Mouse (Mus musculus): ENCODE measurements around the gene Mfsd4b1. TPM values are rescaled to one million over a fixed set of nuclear protein-coding genes. Genes with fewer than 3 reads are reported as not detected.

Mfsd4b1 gene
- total RNA-seq (2014; fragmentation: Nextera tagmentation): not detected in 2 replicates
- total RNA-seq (2017): 0.13 TPM in 1 of 2 replicates, not detected in the other

DNA sequence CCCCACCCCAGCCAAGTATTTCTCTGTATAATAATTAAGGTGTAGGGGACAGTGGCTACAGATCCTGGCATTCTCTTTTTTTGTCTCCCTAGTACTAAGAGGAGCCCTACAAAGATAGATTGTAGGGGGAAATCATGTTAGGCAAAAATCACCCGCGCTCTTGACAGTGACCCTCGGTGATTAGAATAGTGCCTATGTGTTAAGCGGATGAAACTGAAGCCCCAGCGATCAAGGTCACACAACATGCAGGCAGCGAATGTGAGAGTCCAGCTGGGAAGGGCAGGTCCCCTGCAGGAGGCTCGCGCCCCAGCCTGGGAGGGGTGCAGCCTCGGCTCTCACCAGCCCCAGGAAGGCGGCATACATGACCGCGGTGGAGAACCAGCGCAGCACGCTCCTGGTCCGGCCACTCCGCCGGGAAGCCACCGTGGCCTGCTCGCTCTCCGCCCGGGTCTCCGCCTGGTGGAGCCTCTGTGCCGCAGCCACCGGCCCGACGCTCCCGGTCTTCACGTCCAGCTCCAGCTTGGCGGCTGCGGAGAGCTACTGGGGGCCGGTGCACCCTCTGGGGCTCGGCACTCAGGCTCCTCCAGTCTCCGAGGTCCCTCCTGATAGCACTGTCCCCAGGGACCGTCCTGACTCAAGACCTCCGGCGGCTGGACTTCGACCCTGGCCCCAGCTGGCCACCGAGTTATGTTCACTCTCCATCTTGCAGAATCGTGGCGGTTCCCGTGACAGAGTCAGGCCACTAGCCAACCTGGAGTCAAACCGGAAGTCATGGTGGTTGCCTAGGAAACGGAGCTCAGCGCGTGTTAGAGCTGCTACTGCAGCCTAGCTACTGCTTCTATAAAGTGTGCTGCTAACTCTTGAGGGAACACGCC is at the start of gene Mfsd4b1:
TSS of gene Mfsd4b1 (minus strand) at position 715 of the 875 bp plus-strand sequence.
- ATAC-seq (replicated peaks; ENCODE audit: poor library complexity, severe bottlenecking): peak; percentile 80

DNA sequence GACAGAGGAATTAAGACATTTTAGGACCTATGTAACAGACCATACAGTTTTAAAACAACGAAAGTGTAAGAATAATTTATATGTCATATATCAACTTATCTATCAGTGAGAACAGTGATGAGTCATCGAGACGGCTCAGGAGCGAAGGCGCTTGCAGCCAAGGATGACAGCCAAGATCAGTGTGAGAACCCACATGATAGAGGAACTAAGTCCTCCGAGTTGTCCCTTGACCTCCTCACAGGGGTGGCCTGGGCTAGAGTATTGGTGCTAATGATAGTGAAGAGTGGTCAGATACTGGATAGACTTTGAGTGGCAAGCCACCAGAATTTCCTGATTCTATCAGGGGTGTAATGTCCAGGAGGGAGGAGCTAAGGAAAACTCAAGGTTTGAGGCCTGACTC is 48.5 kb upstream of the Mfsd4b1 start:
- peak; percentile 66 for ATAC-seq (replicated peaks; ENCODE audit: poor library complexity, severe bottlenecking)

DNA sequence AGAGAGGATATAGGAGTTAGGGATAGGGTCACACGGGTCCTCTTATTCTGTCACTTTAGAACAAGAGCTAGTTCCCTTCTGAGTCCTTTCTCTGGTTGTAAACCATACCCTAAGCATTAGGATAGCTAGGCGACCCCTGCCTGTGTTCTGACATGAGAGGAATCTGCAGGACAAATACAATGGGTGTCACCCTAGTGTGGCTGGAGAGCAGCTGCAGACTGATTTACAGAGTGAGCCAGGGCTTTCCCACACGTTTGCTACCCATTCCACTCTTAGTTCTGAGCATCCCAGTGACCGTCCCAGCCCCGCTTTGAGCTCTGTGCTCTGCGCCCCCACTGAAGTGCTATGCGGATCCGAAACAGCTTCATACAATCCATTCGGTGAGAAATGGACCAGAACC is 45.6 kb upstream of the Mfsd4b1 start:
- ATAC-seq (replicated peaks; ENCODE audit: poor library complexity, severe bottlenecking): no peak

DNA sequence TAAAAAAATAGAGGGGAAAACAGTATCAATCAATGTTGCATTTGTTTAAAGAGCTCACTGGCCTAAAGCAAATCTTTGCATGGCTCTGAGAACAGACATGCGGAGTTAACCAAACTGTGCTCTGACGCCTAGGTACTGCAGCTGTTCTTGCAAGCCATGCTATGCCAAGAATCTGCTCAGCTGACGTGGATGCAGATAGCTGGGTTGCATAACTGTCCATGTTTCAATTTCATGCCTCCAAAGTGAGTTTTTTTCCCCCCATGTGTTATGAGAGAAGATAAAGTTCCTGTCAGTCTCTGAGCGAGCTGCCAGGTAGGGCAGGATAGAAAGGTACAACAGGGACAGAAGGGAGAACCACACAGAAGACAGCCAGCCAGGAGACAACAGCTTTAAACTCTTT is 44.2 kb upstream of the Mfsd4b1 start:
- ATAC-seq (replicated peaks; ENCODE audit: poor library complexity, severe bottlenecking): peak; percentile 51

DNA sequence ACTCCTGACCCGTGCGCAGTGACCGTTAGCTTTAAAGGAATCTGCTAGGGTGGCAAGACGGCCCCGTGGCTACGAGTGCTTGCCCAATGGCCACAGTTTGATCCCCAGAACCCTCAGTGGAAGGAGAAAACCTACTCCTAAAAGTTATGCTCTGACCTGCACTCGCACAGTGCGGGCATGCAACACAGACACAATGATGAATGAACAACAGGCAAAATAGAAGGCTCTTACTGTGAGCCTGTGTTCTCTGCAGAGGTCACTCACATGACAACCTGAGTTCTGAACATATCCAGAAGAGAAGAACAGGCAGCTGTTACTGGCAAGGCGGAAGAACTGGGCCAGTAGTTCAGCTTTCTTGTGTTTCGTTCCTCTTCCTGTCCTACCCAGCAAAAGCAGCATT is 43.5 kb upstream of the Mfsd4b1 start:
- peak; percentile 46 for ATAC-seq (replicated peaks; ENCODE audit: poor library complexity, severe bottlenecking)

DNA sequence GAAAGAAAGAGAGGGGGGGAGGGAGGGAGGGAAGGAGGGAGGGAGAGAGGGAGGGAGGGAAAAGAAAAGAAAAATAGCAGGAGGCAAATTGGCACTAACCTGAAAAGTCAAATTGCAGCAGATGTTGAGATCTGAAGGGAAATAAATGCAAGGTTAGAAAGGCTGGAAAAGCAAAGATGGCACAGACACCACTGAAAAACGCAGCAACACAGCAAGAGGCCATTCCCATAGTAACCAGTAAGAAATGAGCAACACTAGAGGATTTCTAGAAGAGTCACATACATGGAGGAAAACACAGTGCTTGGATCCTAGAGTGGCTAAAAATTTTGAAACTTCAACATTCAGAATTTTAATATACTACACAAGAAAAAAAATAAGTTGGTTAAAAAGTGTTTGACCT is 42.5 kb upstream of the Mfsd4b1 start:
- ATAC-seq (replicated peaks; ENCODE audit: poor library complexity, severe bottlenecking): no peak

DNA sequence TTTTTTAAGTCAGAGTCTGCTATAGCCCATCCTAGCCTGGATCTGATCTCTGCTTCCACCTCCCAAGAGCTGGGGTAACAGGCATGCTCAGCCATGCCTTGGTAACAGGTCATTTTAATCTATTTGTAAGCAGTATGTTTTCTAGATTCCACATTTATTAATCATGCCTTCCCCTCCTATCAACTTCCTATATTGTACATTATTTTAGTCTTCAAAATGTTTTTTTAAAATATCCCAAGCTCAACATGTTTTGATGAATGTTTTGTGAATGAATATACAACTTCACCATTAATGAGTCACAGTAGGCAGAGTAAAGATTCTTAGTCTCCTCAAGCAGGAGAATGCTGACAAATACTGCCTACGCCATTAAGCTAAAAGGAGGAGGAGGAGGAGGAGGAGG is 42.0 kb upstream of the Mfsd4b1 start:
- no peak for ATAC-seq (replicated peaks; ENCODE audit: poor library complexity, severe bottlenecking)

DNA sequence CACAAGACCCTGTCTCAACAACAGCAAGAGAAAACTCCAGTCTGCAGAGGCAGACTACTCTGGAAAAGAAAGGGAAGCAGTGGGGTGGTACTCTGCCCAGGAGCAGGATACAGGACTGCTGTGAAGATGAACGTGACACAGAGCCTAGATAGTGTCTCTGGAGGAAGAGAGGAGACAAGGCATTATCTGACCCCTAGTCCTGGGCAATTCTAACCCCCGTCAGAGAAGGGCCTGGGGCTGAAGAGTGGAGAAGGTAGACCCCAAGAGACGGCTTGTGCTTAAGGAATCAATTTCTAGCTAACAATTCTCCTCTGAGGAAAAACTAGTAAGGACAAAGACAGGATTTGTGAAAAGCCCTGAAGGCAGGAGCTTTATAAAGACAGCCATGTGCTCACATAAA is 40.3 kb upstream of the Mfsd4b1 start:
- no peak for ATAC-seq (replicated peaks; ENCODE audit: poor library complexity, severe bottlenecking)

DNA sequence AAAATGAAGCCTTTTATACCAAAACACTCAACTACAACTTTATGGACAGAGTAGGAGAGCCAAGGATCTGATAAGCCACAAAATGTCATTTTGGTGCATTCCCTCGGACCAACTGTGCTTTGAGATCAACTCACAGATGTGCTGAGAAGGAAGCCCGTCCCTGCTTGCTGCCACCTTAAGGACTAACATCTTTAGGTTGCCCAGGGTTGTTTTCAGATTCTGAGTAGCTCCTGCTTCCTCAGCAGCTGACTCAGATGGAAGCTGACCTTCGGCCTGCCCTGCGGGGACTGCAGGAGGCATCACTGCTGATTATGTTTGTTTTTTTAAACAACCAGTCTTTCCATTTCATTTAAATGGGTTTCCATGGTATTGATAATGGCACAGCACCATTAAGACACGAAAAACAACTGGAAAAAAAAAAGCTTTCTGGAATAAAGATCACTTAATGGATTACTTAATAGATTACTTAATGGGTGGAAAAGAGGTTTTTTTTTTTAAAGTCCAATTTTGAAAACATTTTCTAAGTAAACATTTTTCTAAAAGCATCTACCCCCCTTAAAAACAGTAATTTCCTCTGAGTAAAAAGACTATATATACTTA is 38.3 kb upstream of the Mfsd4b1 start:
- ATAC-seq (replicated peaks; ENCODE audit: poor library complexity, severe bottlenecking): no peak

DNA sequence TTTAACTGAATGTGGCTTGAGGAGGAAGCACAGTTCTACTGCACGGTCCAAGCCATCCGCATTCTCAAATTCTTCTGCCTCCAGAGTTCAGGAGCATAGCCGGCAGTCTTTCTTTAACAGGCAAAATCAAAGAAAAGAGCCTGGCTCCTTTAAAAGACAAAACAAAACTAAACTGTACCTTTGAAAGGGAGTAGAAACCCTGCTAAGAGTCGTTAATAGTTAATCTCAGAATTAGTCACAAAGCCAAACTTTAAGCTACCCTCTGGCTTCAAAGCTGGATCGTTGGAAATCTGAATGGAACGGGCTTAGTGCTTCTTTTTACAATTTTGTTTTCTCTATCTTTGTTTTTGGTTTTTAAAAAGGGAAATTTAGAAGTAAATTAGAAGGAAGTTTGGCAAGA is 37.7 kb upstream of the Mfsd4b1 start:
- no peak for ATAC-seq (replicated peaks; ENCODE audit: poor library complexity, severe bottlenecking)

DNA sequence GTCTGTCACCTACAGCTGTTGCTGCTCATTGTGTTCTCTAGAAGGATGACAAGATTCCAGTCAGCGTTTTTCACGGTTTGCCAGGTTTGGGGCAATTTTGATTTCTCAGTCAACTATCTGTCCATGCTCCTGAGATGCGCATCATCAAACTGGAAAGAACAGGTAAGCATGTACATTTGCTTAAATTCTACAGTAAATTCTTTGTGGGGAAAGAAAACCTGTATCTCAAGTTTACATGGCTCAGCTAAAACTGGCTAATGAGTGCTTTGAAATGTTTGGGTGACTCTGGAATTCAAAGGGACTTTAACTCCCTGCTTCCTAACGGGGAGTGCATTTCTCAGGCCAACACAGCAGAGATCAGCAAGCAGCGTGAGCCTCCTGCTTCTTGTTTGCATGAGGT is 36.9 kb upstream of the Mfsd4b1 start:
- ATAC-seq (replicated peaks; ENCODE audit: poor library complexity, severe bottlenecking): no peak

DNA sequence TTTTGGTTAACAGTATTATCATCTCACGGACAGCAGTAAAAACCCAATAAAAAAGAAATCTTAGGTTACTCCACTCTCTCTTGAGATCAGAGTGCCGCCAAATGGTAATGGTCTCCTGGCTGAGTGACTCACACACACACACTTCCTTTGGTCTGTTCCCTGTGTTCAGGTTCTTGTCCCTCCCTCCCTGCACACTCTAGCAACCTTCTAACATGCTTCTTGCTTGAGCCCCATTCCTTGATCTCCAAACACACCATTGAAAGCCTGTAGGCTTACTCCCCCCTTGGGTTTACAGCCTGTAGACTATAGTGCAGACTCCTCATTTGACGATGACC is 33.7 kb upstream of the Mfsd4b1 start:
- ATAC-seq (replicated peaks; ENCODE audit: poor library complexity, severe bottlenecking): peak; percentile 21; the same call in 1 of the 2 replicates

DNA sequence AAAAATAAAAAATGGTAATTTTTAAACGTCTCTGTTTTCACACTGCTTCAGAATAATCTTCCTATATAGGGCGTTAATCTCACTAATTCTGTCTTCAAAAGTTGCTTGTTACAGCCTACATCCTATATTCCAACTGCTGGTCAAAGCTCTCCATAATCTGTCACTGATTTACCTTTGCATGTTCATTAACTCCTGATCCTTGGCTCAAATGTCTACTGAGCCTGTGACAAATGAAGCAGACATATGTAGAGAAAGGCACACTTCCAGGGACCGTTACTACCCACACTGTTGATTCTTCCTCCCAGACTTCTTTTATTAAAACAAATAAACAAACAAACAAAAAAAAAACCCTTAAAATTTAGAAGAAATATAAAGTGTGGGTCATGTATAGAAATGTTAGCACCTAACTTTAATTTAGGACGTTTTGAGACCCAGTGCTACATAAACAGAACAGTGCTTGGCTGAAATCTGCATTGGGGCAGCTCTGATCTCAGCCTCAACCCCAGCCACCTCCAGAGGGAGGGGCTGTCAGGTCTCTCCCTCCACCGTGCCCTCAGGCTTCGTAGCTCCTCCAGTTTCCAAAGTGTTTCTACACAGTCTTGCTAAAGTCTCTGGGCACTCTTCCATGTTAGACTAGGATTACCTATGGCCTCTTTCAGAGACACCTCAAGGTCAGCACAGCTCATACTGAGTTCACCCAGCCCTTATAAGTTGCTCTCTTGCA is 33.2 kb upstream of the Mfsd4b1 start:
- ATAC-seq (replicated peaks; ENCODE audit: poor library complexity, severe bottlenecking): peak; percentile 57

DNA sequence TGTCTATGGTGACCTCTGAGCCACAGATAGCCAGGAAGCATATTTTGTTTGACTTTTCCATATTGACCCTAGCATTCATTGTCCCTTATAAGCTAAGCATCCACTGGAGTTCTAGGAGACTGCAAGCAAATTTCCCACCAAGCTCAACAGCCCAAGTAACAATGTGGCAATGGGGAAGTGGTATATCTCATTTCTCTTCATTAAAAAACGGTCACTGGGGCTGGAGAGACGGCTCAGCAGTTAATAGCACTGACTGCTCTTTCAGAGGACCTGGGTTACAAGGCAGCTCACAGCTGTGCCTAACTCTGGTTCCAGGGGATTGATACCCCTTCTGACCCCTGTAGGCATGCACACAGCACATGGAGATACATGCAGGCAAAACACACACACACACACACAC is 32.5 kb upstream of the Mfsd4b1 start:
- ATAC-seq (replicated peaks; ENCODE audit: poor library complexity, severe bottlenecking): peak; percentile 68

DNA sequence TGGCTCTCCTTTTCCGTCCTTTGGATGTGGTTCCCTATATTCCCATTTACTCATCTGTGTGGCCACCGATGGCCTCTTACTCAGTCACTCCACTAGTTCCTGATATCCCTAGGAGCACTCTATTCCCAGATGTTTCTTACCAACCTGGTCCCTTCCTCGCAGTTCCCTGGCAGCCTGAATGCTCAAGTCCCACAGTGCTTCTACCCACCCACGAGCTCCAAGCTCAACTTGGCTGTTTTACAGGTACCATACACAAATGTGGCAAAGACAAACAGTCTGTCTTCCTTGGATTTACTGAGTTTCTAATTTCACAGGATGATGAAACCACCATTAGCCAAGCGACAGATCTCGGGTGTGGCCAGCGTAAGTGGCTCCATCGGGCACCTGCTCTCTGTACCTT is 29.4 kb upstream of the Mfsd4b1 start:
- ATAC-seq (replicated peaks; ENCODE audit: poor library complexity, severe bottlenecking): no peak

DNA sequence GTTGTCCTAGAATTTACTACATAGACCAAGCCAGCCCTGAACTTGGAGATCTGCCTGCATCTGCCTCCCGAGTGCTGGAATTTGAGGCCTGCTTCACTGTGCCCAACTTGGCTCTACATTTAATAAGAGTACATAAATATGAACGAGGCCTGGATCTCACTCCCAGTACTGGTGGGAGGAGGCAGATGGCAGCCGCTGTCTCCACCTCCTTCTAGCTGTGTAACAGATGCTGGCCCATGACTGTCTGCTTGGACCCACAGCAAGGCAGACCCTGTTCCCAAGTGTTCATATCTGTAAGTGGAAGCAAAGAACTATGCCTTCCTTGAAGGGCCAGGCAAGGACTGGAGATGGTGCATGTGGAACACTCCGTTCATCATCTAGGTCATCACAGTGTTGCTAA is 28.8 kb upstream of the Mfsd4b1 start:
- no peak for ATAC-seq (replicated peaks; ENCODE audit: poor library complexity, severe bottlenecking)

DNA sequence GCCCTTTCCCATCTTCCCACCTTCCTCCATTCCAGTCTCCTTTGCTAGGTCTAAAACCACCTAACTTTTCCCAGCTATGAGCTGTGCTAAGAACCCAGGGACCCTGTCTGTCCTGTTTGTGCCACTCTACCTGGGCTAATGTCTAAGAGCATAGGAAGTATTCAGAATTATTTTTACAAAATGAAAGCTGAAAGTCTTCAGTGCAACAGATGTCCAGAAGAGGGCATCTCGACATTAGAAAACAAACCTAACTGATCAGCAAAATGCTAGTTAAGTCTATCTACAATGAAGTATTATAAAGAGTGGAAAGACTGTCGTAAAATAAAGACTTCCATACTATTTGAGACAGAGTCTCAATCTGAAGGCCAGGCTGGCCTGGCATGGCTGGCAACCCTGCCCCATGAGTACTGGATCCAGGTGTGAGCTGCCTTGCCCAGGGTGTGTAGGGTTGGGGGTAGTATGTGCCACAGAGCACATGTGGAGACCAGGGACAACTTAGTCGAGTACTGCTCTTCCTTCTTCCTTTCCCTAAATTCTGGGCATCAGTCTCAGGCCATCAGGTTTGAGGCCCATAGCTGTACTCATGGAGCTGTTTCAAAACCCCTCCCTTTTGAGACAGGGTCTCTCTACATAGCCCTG is 28.3 kb upstream of the Mfsd4b1 start:
- peak; percentile 48 for ATAC-seq (replicated peaks; ENCODE audit: poor library complexity, severe bottlenecking)

DNA sequence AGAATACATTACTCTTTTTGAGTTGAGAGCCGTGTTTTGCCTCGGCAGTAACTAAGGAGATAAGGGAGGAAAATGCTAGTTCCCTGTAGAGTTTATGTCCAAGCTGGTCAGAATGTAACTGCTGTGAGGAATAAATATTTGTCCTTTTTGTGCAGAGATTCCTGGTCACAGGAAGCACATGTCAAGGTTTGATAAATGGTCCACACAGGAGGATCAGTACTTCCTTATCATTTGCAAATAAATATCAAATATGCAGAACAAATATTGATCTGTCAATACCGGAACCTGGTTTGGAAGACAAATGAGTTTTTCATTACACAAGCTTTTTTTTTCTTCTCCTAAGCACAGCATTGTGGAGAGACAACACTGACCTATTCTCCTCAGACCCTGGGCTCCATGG is 26.9 kb upstream of the Mfsd4b1 start:
- ATAC-seq (replicated peaks; ENCODE audit: poor library complexity, severe bottlenecking): no peak

DNA sequence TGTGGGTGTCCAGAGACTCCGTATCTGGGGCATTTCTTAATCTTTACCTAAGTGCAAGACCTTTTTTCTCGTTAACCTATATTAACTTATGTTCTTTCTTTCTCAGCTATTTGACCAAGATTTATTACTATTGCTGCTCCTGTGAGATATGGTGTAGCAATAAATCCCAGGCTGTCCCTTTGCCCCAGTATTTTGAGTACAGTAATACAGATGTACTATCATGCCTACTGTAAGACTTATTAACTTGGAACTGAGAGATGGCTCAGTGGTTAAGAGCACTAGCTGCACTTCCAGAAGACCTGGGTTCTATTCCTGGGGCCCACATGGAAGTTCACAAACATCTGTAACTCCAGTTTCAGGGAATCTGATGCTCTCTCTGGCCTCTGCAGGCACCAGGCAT is 25.7 kb upstream of the Mfsd4b1 start:
- no peak for ATAC-seq (replicated peaks; ENCODE audit: poor library complexity, severe bottlenecking)

DNA sequence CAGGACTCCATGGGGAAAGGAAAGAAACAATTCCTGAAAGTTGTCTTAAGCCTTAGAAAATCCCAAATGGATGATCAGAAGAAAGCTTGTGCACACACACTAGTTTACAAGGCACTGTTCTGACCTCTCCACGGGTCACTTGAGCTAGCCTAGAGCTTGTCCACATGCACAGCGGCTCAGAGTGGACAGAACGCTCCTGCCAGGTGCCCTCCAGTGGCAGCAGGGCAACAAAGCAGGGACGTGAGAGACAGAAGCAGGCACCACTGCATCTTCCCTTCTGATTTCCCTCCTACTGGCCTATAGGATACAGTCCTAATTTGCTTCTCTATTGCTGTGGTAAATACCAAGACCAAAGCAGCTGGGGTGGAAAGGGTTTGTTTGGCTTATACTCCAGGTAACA is 16.3 kb upstream of the Mfsd4b1 start:
- no peak for ATAC-seq (replicated peaks; ENCODE audit: poor library complexity, severe bottlenecking)
